Mouse (Mus musculus) liver, embryonic 14.5 days (tissue): ENCODE measurements around the gene Fbxw7. TPM values are rescaled to one million over a fixed set of nuclear protein-coding genes. Genes with fewer than 3 reads are reported as not detected.

Experiments
- ATAC-seq: fragments of 200-750 bp; cut with Nextera tagmentation; 2 replicates; pipeline ENCODE4 v1.8.0; 2017; ENCODE audit warnings: moderate number of reproducible peaks, mild to moderate bottlenecking, moderate library complexity; ENCODE audit not compliant: insufficient read depth
- DNase-seq, 3 experiments: peaks; one replicate each; pipeline ENCODE4 v3.0.0-alpha.2; 2012 to 2013; ENCODE audit warnings: low read depth in 3 of 3, low spot score in 3 of 3
- H3K27ac ChIP-seq: fragments of 300-500 bp; sonication (generic); 2 replicates; pipeline ENCODE4 v1.5.1; 2014; ENCODE audit warnings: moderate library complexity, mild to moderate bottlenecking, control low read depth, inconsistent platforms
- H3K27me3 ChIP-seq: fragments of 300-500 bp; sonication (generic); 2 replicates; pipeline ENCODE4 v1.6.1; 2014; ENCODE audit warnings: mild to moderate bottlenecking, low read length, moderate library complexity; ENCODE audit not compliant: control insufficient read depth, insufficient read depth
- H3K36me3 ChIP-seq: fragments of 300-500 bp; sonication (generic); replicated peaks from 2 replicates; pipeline ENCODE4 v1.6.1; 2014; ENCODE audit warnings: low read depth; ENCODE audit not compliant: control insufficient read depth, insufficient read depth
- H3K4me1 ChIP-seq, 2 experiments: fragments of 200-500 bp in 1 of 2; fragments of 300-500 bp in 1 of 2; sonication (generic) in 1 of 2; replicated peaks; 2 replicates each; pipeline ENCODE4 v1.6.1; 2012 to 2014; ENCODE audit warnings: antibody characterized with exemption in 1 of 2, inconsistent platforms in 1 of 2, low read length in 1 of 2; ENCODE audit not compliant: control insufficient read depth in 2 of 2, insufficient read depth in 2 of 2
- H3K4me2 ChIP-seq: fragments of 300-500 bp; sonication (generic); 2 replicates; pipeline ENCODE4 v1.6.1; 2014; ENCODE audit warnings: low read depth, mild to moderate bottlenecking, control low read depth, moderate library complexity
- H3K4me3 ChIP-seq, 2 experiments: fragments of 200-500 bp in 1 of 2; fragments of 300-500 bp in 1 of 2; sonication (generic) in 1 of 2; 2 replicates each; pipeline ENCODE4 v1.5.1; 2012 to 2014; ENCODE audit warnings: low read depth in 2 of 2, low read length in 2 of 2, mild to moderate bottlenecking in 2 of 2, control low read depth in 1 of 2, inconsistent platforms in 1 of 2, moderate library complexity in 1 of 2; ENCODE audit not compliant: insufficient read depth in 1 of 2
- H3K9ac ChIP-seq: fragments of 300-500 bp; sonication (generic); replicated peaks from 2 replicates; pipeline ENCODE4 v1.6.1; 2014; ENCODE audit warnings: mild to moderate bottlenecking, control low read depth, moderate library complexity
- H3K9me3 ChIP-seq: fragments of 300-500 bp; sonication (generic); 2 replicates; pipeline ENCODE4 v1.6.1; 2016; ENCODE audit warnings: low read length, mixed read lengths; ENCODE audit not compliant: control insufficient read depth
- CTCF ChIP-seq: IDR thresholded peaks from 2 replicates; pipeline ENCODE4 v1.5.1; 2016; ENCODE audit warnings: antibody characterized with exemption, low read depth, control low read depth
- EP300 ChIP-seq: IDR thresholded peaks from 2 replicates; pipeline ENCODE4 v1.6.1; 2016; ENCODE audit warnings: antibody characterized with exemption, low read depth
- WGBS: fragments of 180-500 bp; shearing (Covaris S2); extraction: QIAGEN DNeasy Blood & Tissue Kit; methylation state at CpG from one replicate; pipeline ENCODE4 v1.1.7; 2014; ENCODE audit not compliant: insufficient replicate concordance; 5-methylcytosine and 5-hydroxymethylcytosine counted together
- polyA plus RNA-seq, 2 experiments: library from polyadenylated mRNA; depleted of rRNA in 1 of 2; stranded (reverse) in 1 of 2; unstranded in 1 of 2; fragments of >200 nt; fragmentation: Nextera tagmentation in 1 of 2; extraction: Ambion mirVana in 1 of 2; gene quantifications; 2 replicates each; pipeline versions ENCODE4 v1.2.1 to v1.2.3; 2012 to 2014

Fbxw7 gene
- polyA plus RNA-seq, 2 experiments: 2.4 to 2.5 TPM

GRCm38 (mm10) chr3:84825990-84826389, 10.9 kb downstream of the Fbxw7 start:
- 20% methylated on average over 5 of the region's 5 CpGs for WGBS
- no peaks in the 10 kb centered on the region for H3K36me3 ChIP-seq
- ATAC-seq: no peak
- no peak overlapping the region for H3K4me2 ChIP-seq
- no peak for DNase-seq
- peaks cover 0 to 4% of the 10 kb centered on the region in 2 experiments; a peak in 1 of 4 replicates for H3K4me1 ChIP-seq
- no peaks in the 10 kb centered on the region for H3K27me3 ChIP-seq
- H3K4me3 ChIP-seq: no peak overlapping the region
- no peak for TF ChIP-seq EP300
- no peak overlapping the region for H3K9ac ChIP-seq
- no peaks in the 10 kb centered on the region for H3K9me3 ChIP-seq
- no peak overlapping the region for H3K27ac ChIP-seq

- no peak overlapping the region for H3K4me2 ChIP-seq
- peaks cover 0 to 4% of the 10 kb centered on the region in 2 experiments; a peak in 1 of 4 replicates for H3K4me1 ChIP-seq
- no peak for ATAC-seq
- H3K9me3 ChIP-seq: no peaks in the 10 kb centered on the region
- 70% methylated on average over 3 of the region's 3 CpGs for WGBS
- DNase-seq: no peak
- H3K9ac ChIP-seq: no peak overlapping the region
- TF ChIP-seq EP300 (no peak), CTCF (no peak)
- H3K36me3 ChIP-seq: no peaks in the 10 kb centered on the region
- no peak overlapping the region for H3K27ac ChIP-seq
- H3K27me3 ChIP-seq: no peaks in the 10 kb centered on the region
- H3K4me3 ChIP-seq: no peak overlapping the region
Measured at GRCm38 (mm10) chr3:84826405-84826804, 11.3 kb downstream of the Fbxw7 start.

- Histone ChIP-seq H3K4me2 (no peak overlapping the region), H3K27ac (no peak overlapping the region), H3K4me3 (no peak overlapping the region), H3K27me3 (no peaks in the 10 kb centered on the region), H3K36me3 (no peaks in the 10 kb centered on the region), H3K4me1 (peaks cover 0 to 4% of the 10 kb centered on the region in 2 experiments; a peak in 1 of 4 replicates), H3K9ac (no peak overlapping the region), H3K9me3 (no peaks in the 10 kb centered on the region)
- TF ChIP-seq EP300: no peak
- TF ChIP-seq CTCF: no peak
- DNase-seq (no peak), ATAC-seq (no peak)
- WGBS: 76% methylated on average over 3 of the region's 3 CpGs
Measured at GRCm38 (mm10) chr3:84826938-84827337, 11.9 kb downstream of the Fbxw7 start.

- WGBS: 77% methylated on average over 4 of the region's 4 CpGs
- Histone ChIP-seq H3K27me3 (no peaks in the 10 kb centered on the region), H3K27ac (no peak overlapping the region), H3K9ac (no peak overlapping the region), H3K4me1 (peaks cover 0 to 4% of the 10 kb centered on the region in 2 experiments; a peak in 1 of 4 replicates), H3K4me3 (no peak overlapping the region), H3K9me3 (no peaks in the 10 kb centered on the region), H3K36me3 (no peaks in the 10 kb centered on the region), H3K4me2 (no peak overlapping the region)
- no peak for DNase-seq
- TF ChIP-seq EP300 (no peak), CTCF (no peak)
- no peak for ATAC-seq
Measured at GRCm38 (mm10) chr3:84827617-84828016, 12.5 kb downstream of the Fbxw7 start.

GRCm38 (mm10) chr3:84829366-84829765, 14.3 kb downstream of the Fbxw7 start:
- Histone ChIP-seq H3K4me1 (peaks cover 0 to 6% of the 10 kb centered on the region in 2 experiments; a peak in 1 of 4 replicates), H3K27me3 (no peaks in the 10 kb centered on the region), H3K4me3 (no peak overlapping the region), H3K4me2 (no peak overlapping the region), H3K9me3 (no peaks in the 10 kb centered on the region), H3K36me3 (no peaks in the 10 kb centered on the region), H3K27ac (no peak overlapping the region), H3K9ac (no peak overlapping the region)
- ATAC-seq (no peak), DNase-seq (no peak)
- TF ChIP-seq CTCF (no peak), EP300 (no peak)
- WGBS: 50% methylated on average over 1 of the region's 1 CpGs
